ENCODE assay signal across 22 mouse cellular contexts in the genomic region with DNA sequence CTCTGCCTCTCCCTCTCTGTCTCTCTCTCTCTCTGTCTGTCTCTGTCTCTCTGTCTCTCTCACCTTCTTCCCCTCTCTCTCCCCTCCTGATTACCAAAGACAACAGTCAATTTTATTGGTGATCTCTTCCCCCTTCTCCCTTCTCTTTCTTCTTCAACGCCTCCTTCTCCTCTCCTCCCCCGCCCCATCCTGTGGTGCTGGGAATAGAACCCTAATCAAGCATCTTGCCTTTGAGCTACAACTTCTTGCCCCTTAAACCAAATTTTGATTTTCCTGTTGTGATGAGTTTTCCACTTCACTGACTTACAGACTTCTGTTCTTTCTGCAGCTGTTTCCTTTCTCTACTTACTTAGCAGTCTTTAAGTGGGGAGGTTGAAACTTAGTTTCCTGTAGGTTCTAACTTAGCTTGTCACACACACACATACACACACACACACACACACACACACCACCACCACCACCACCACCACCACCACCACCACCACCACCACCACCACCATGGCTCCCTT. TPM values are rescaled to one million over a fixed set of nuclear protein-coding genes. Genes with fewer than 3 reads are reported as not detected.
DNase-seq lines count a peak whose midpoint lies in the region; ATAC-seq and TF ChIP-seq lines count a peak whose summit lies in the region.
"Had no signal": no experiment of that assay in that cellular context is flagged by ENCODE, and none has a peak within 500 bp of the region (broad histone marks: within the 10 kb centered on the region; RNA-seq: fewer than 3 reads in every experiment).

No protein-coding gene starts in this region.

- no peaks in the 10 kb centered on the region for H3K36me3 ChIP-seq in small intestine, adult 2 months (ENCODE audit: control insufficient read depth, insufficient read depth, low read length)
- no peaks in the 10 kb centered on the region for H3K36me3 ChIP-seq in midbrain, embryonic 14.5 days (ENCODE audit: control insufficient read depth, insufficient read depth, low read length)
- H3K36me3 ChIP-seq: heart, embryonic 12.5 days; heart, embryonic 15.5 days; hindbrain, embryonic 10.5 days; hindbrain, embryonic 13.5 days had no signal

- H3K4me3 ChIP-seq in small intestine, adult 2 months (ENCODE audit: low read depth, low read length) = no peak overlapping the region
- H3K4me3 ChIP-seq in midbrain, embryonic 14.5 days (replicated peaks; ENCODE audit: low read depth, low read length) = no peak overlapping the region
- H3K4me3 ChIP-seq: heart, embryonic 12.5 days; heart, embryonic 15.5 days; hindbrain, embryonic 10.5 days; hindbrain, embryonic 13.5 days had no signal

- no peak for ATAC-seq in midbrain, embryonic 14.5 days (ENCODE audit: low FRiP score, low TSS enrichment)
- ATAC-seq: forebrain, embryonic 14.5 days; hindbrain, embryonic 16.5 days had no signal

- H3K9me3 ChIP-seq in midbrain, embryonic 14.5 days (ENCODE audit: control insufficient read depth, low read length) = no peaks in the 10 kb centered on the region
- H3K9me3 ChIP-seq: heart, embryonic 12.5 days; heart, embryonic 15.5 days; hindbrain, embryonic 10.5 days; hindbrain, embryonic 13.5 days had no signal

- no peak overlapping the region for H3K4me2 ChIP-seq in midbrain, embryonic 14.5 days (ENCODE audit: low read length)
- H3K4me2 ChIP-seq: heart, embryonic 12.5 days; heart, embryonic 15.5 days; hindbrain, embryonic 13.5 days had no signal

- 0 out of 2 replicates have a peak overlapping the region, but pooled peaks have one; percentile 15 for H3K27ac ChIP-seq in small intestine, adult 2 months (ENCODE audit: insufficient read depth, low read depth, low read length)
- H3K27ac ChIP-seq in midbrain, embryonic 14.5 days (replicated peaks; ENCODE audit: low read depth, low read length) = no peak overlapping the region
- H3K27ac ChIP-seq: heart, embryonic 15.5 days; hindbrain, embryonic 10.5 days; hindbrain, embryonic 13.5 days had no signal

- no peaks in the 10 kb centered on the region for H3K27me3 ChIP-seq in small intestine, adult 2 months (ENCODE audit: control insufficient read depth, insufficient read depth, low read length)
- no peaks in the 10 kb centered on the region; the same call in 1 of the 2 replicates for H3K27me3 ChIP-seq in midbrain, embryonic 14.5 days (ENCODE audit: control insufficient read depth, insufficient read depth, low read length)

- peak; percentile 65 to 74 for DNase-seq in spleen, postnatal 36 days (ENCODE audit: low spot score in 2 of 2)
- DNase-seq in spleen, postnatal 14 days (ENCODE audit: low spot score in 2 of 2) = no peak
- DNase-seq in A20 (ENCODE audit: low read depth, low spot score) = peak; percentile 74
- DNase-seq in B cell, adult 2 months = peak; percentile 57 to 58
- DNase-seq in lung, postnatal 36 days = no peak
- no peak for DNase-seq in midbrain, embryonic 14.5 days
- DNase-seq: adrenal gland, adult 8-10 months; adrenal gland, postnatal 25 days; cerebellum, adult 18-20 months; cerebellum, adult 9-10 months; cerebellum, postnatal 14 days; gastrocnemius, postnatal 25 days; heart, adult 18-20 months; heart, postnatal 10 days; heart, postnatal 36 days had no signal

- WGBS in small intestine, adult 2 months = 69% methylated on average over 2 of the region's 2 CpGs
- 81% methylated on average over 2 of the region's 2 CpGs for WGBS in midbrain, embryonic 14.5 days

- no peaks in the 10 kb centered on the region; the same call in 1 of the 2 replicates for H3K4me1 ChIP-seq in small intestine, adult 2 months (ENCODE audit: control insufficient read depth, insufficient read depth, insufficient read length, low read length)
- H3K4me1 ChIP-seq in midbrain, embryonic 14.5 days (ENCODE audit: control insufficient read depth, insufficient read depth, low read length) = no peaks in the 10 kb centered on the region
- H3K4me1 ChIP-seq: heart, embryonic 12.5 days; heart, embryonic 15.5 days; hindbrain, embryonic 13.5 days had no signal

- H3K9ac ChIP-seq in midbrain, embryonic 14.5 days (replicated peaks; ENCODE audit: low read length) = no peak overlapping the region
- H3K9ac ChIP-seq: heart, embryonic 12.5 days; heart, embryonic 15.5 days; hindbrain, embryonic 13.5 days had no signal

- TF ChIP-seq POLR2A in small intestine, adult 2 months (IDR thresholded peaks at IDR 0.05; ENCODE audit: low read depth, low read length) = no peak

- TF ChIP-seq CTCF in small intestine, adult 2 months (IDR thresholded peaks at IDR 0.05; ENCODE audit: extremely low read depth, insufficient read length, insufficient replicate concordance, low read depth, low read length) = no peak

RNA-seq across cellular contexts. Expression of a gene that starts 6.8 kb away (rescaled TPM):
- polyA plus RNA-seq in small intestine, adult 2 months (2012; rRNA removed) = 1.7 and 1.9 TPM in 2 replicates
- 27.3 and 33.1 TPM in 2 replicates for polyA plus RNA-seq in midbrain, embryonic 14.5 days (2014; fragmentation: Nextera tagmentation; extraction: Ambion mirVana)

Comparison
In these comparisons a context has a peak if more than half of its experiments do, and no peak if none do; other contexts are left out.
1. DNase-seq: peak in spleen, postnatal 36 days (2 of 2), A20 (single experiment) and B cell, adult 2 months (2 of 2); none in spleen, postnatal 14 days (0 of 2), lung, postnatal 36 days (single experiment) and midbrain, embryonic 14.5 days (single experiment).